Mouse (Mus musculus) kidney, embryonic 15.5 days (tissue): Measurements from ENCODE around the gene Syt13. TPM values are rescaled to one million over a fixed set of nuclear protein-coding genes. Genes with fewer than 3 reads are reported as not detected.

ENCODE experiments used
- ATAC-seq: fragments of 200-750 bp; cut with Nextera tagmentation; replicated peaks from 2 replicates; pipeline ENCODE4 v1.8.0; 2017; ENCODE audit warnings: moderate TSS enrichment; ENCODE audit not compliant: low FRiP score
- H3K27ac ChIP-seq: fragments of 300-500 bp; sonication (generic); 2 replicates; pipeline ENCODE4 v1.5.1; 2015; ENCODE audit warnings: mild to moderate bottlenecking, inconsistent platforms
- H3K27me3 ChIP-seq: fragments of 300-500 bp; sonication (generic); 2 replicates; pipeline ENCODE4 v1.6.1; 2015; ENCODE audit warnings: inconsistent platforms
- H3K36me3 ChIP-seq: fragments of 300-500 bp; sonication (generic); 2 replicates; pipeline ENCODE4 v1.6.1; 2015; ENCODE audit warnings: inconsistent platforms
- H3K4me1 ChIP-seq: fragments of 300-500 bp; sonication (generic); 2 replicates; pipeline ENCODE4 v1.6.1; 2015; ENCODE audit warnings: inconsistent platforms
- H3K4me2 ChIP-seq: fragments of 300-500 bp; sonication (generic); 2 replicates; pipeline ENCODE4 v1.6.1; 2015; ENCODE audit warnings: moderate library complexity, mild to moderate bottlenecking, inconsistent platforms
- H3K4me3 ChIP-seq: fragments of 300-500 bp; sonication (generic); replicated peaks from 2 replicates; pipeline ENCODE4 v1.5.1; 2015; ENCODE audit warnings: mild to moderate bottlenecking, inconsistent platforms
- H3K9ac ChIP-seq: fragments of 300-500 bp; sonication (generic); 2 replicates; pipeline ENCODE4 v1.6.1; 2015; ENCODE audit warnings: mild to moderate bottlenecking, inconsistent platforms
- H3K9me3 ChIP-seq: fragments of 300-500 bp; sonication (generic); replicated peaks from 2 replicates; pipeline ENCODE4 v1.6.1; 2016; ENCODE audit warnings: inconsistent platforms
- WGBS: fragments of 180-500 bp; shearing (Covaris S2); methylation state at CpG from one replicate; pipeline ENCODE4 v1.1.7; 2015; ENCODE audit warnings: mixed read lengths; 5-methylcytosine and 5-hydroxymethylcytosine counted together
- polyA plus RNA-seq: library from polyadenylated mRNA; unstranded; fragments of >200 nt; fragmentation: Nextera tagmentation; extraction: Ambion mirVana; gene quantifications from 2 replicates; pipeline ENCODE4 v1.2.1, GENCODE M21; 2015

Syt13 gene
- polyA plus RNA-seq, 1 experiment from 2014 or later = 6.5 TPM

DNA sequence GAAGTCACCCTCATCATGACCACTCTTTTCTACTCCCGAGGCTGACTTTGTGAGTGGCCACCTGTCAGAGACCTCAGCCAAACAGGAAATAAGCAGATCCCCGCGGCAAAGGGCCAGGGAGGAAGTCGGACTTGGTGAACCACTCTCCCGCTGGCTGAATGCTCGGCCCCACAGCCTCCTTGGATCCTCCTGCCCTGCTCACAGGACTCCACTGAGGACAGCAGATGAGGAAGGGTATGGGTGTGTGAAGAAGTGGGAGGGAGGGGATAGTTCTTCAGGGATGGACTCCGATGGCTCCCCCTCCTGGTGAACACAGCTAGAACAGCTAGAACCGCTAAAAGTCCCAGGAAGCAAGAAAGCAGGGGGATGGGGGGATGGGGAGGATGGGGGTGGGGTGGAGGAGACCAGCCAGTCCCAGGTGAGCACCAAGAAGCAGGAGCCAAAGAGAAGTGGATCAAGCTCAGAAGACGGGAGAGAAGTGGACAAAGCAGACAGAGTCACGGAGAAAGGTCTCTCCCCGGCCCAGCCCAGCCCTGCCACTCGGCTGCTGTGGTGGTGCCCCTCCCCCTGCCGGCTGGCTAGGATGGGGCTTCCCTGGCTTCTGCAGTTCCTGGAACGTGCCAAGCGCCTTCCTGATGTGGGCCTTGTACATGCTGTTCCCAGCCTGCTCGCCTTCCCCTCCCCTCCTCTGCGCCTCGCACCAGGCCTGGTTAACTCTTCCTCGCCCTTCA is 73.2 kb downstream of the Syt13 start:
- Histone ChIP-seq H3K4me3 (no peak overlapping the region), H3K4me2 (peak overlapping the region; percentile 37), H3K9me3 (no peaks in the 10 kb centered on the region), H3K9ac (no peak overlapping the region), H3K4me1 (peaks cover 24% of the 10 kb centered on the region), H3K36me3 (peaks cover 77% of the 10 kb centered on the region), H3K27me3 (no peaks in the 10 kb centered on the region), H3K27ac (peak overlapping the region; percentile 85)
- 13% methylated on average over 19 of the region's 19 CpGs for WGBS
- ATAC-seq = peak; percentile 81

DNA sequence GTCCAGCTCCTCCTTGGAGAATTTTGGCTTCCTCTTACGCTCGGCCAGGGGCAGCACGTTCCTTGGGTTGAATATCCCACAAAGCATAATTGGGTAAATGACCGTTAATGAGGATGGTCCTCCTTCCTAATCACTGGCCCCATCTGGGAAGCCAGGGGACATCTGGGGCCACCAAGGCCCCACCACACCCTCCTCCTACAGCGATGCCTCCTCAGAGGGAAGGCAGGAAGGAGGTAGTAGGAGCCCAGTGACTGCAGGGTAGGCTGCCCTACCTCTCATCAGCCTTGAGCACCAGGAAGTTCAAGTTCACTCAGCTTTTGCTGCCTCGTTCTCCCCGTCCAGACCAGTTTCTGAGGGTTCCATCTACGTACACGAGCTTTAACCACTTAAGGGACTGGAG is 74.7 kb downstream of the Syt13 start:
- Histone ChIP-seq H3K9ac (no peak overlapping the region), H3K4me1 (peaks cover 24% of the 10 kb centered on the region), H3K4me2 (no peak overlapping the region), H3K27me3 (no peaks in the 10 kb centered on the region), H3K9me3 (no peaks in the 10 kb centered on the region), H3K27ac (no peak overlapping the region), H3K4me3 (no peak overlapping the region), H3K36me3 (peaks cover 72% of the 10 kb centered on the region)
- 81% methylated on average over 9 of the region's 9 CpGs for WGBS
- no peak for ATAC-seq

DNA sequence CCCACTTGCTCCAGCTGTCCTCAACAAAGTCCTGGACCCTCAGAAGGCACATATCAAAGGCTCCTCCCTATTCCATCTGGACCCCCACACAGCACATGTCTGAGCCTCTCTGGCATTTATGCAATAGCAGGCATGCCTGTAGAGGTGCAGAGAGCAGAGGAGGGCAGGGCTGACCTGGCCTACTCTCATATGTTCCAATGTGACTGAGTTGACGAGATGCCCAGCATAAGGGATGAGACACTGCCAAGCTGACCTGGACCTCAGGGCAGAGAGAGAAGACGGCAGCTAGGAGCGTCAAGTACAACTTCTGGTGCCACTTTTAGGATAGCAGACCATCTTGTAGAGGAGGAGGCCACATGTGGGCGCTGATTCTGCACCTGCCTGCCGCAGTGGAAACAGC is 77.1 kb downstream of the Syt13 start:
- Histone ChIP-seq H3K4me3 (no peak overlapping the region), H3K27ac (no peak overlapping the region), H3K9ac (no peak overlapping the region), H3K4me2 (no peak overlapping the region), H3K27me3 (no peaks in the 10 kb centered on the region), H3K9me3 (no peaks in the 10 kb centered on the region), H3K36me3 (peaks cover 64% of the 10 kb centered on the region), H3K4me1 (peaks cover 23% of the 10 kb centered on the region)
- WGBS = 91% methylated on average over 5 of the region's 5 CpGs
- no peak for ATAC-seq

DNA sequence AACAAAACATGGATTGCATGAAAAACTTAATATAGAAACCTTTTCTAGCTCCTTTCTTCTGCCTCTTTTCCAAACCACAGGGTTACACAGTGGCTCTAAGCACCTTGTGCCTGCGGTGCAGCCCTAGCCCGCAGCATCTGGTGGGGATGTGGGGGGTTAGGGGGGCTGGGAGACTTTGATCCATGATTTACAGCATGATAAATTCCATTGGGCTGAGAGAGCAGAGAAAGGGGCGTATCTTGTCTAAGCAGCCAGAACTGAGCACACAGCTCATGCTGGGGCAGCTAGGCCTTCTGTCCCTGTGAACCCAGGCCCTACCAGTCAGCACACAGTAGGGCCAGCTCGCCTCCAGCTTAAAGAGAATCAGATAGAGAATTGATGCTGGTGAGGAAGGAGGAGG is 90.1 kb downstream of the Syt13 start:
- Histone ChIP-seq H3K36me3 (peaks cover 44% of the 10 kb centered on the region), H3K27ac (peak overlapping the region; percentile 58; the same call in 1 of the 2 replicates)

More for the DNA sequence above, 90.1 kb downstream of the Syt13 start:
- no peak overlapping the region for H3K4me3 ChIP-seq
- H3K9me3 ChIP-seq = no peaks in the 10 kb centered on the region
- peaks cover 11% of the 10 kb centered on the region for H3K4me1 ChIP-seq
- H3K27me3 ChIP-seq = no peaks in the 10 kb centered on the region
- H3K9ac ChIP-seq = no peak overlapping the region
- ATAC-seq = peak; percentile 69
- H3K4me2 ChIP-seq = no peak overlapping the region
- 19% methylated on average over 4 of the region's 4 CpGs for WGBS

Other genes starting within 250 kb of the Syt13 start
- gene Prdm11, start 131.1 kb downstream of the Syt13 start, polyA plus RNA-seq = 5.5 and 7.1 TPM in 2 replicates